Mouse (Mus musculus) midbrain, postnatal 0 days (tissue): ENCODE measurements around the gene Timd2. TPM values are rescaled to one million over a fixed set of nuclear protein-coding genes. Genes with fewer than 3 reads are reported as not detected.
"Not testable (repeated sequence)": the region's sequence is repeated elsewhere in the genome, so short reads cannot be mapped to it uniquely, and the experiment has no call there.

Experiments used
- ATAC-seq: fragments of 200-750 bp; cut with Nextera tagmentation; 2 replicates; pipeline ENCODE4 v1.8.0; 2017; ENCODE audit warnings: moderate number of reproducible peaks, mild to moderate bottlenecking, moderate TSS enrichment, moderate library complexity; ENCODE audit not compliant: low FRiP score
- DNase-seq: peaks from one replicate; pipeline ENCODE4 v3.0.0-alpha.2; 2015; ENCODE audit warnings: low spot score
- H3K27ac ChIP-seq: fragments of 300-500 bp; sonication (generic); 2 replicates; pipeline ENCODE4 v1.5.1; 2014; ENCODE audit warnings: low read depth, mild to moderate bottlenecking, low read length, mixed read lengths
- H3K27me3 ChIP-seq: fragments of 300-500 bp; sonication (generic); 2 replicates; pipeline ENCODE4 v1.6.1; 2014; ENCODE audit warnings: low read length, control low read depth, mixed read lengths; ENCODE audit not compliant: insufficient read depth
- H3K36me3 ChIP-seq: fragments of 300-500 bp; sonication (generic); 2 replicates; pipeline ENCODE4 v1.6.1; 2014; ENCODE audit warnings: low read length, control low read depth, mixed read lengths; ENCODE audit not compliant: insufficient read depth
- H3K4me1 ChIP-seq: fragments of 300-500 bp; sonication (generic); 2 replicates; pipeline ENCODE4 v1.6.1; 2014; ENCODE audit warnings: mild to moderate bottlenecking, control low read depth, antibody characterized with exemption, low read length, mixed read lengths; ENCODE audit not compliant: insufficient read depth
- H3K4me2 ChIP-seq: fragments of 300-500 bp; sonication (generic); 2 replicates; pipeline ENCODE4 v1.6.1; 2014; ENCODE audit warnings: low read depth, mild to moderate bottlenecking, low read length, mixed read lengths; ENCODE audit not compliant: poor library complexity, severe bottlenecking
- H3K4me3 ChIP-seq: fragments of 300-500 bp; sonication (generic); 2 replicates; pipeline ENCODE4 v1.5.1; 2014; ENCODE audit warnings: low read depth, mild to moderate bottlenecking, low read length, moderate library complexity
- H3K9ac ChIP-seq: fragments of 300-500 bp; sonication (generic); replicated peaks from 2 replicates; pipeline ENCODE4 v1.6.1; 2014; ENCODE audit warnings: mild to moderate bottlenecking, low read length, moderate library complexity, mixed read lengths; ENCODE audit not compliant: poor library complexity, severe bottlenecking
- H3K9me3 ChIP-seq: fragments of 300-500 bp; sonication (generic); 2 replicates; pipeline ENCODE4 v1.6.1; 2016; ENCODE audit warnings: low read length, control low read depth
- CTCF ChIP-seq: IDR thresholded peaks from 2 replicates; pipeline ENCODE4 v1.5.1; 2016; ENCODE audit warnings: antibody characterized with exemption, mild to moderate bottlenecking
- WGBS: fragments of 180-500 bp; shearing (Covaris S2); extraction: QIAGEN DNeasy Blood & Tissue Kit; methylation state at CpG from one replicate; pipeline ENCODE4 v1.1.7; 2014; 5-methylcytosine and 5-hydroxymethylcytosine counted together
- polyA plus RNA-seq: library from polyadenylated mRNA; unstranded; fragments of >200 nt; fragmentation: Nextera tagmentation; extraction: Ambion mirVana; gene quantifications from 2 replicates; pipeline ENCODE4 v1.2.1, GENCODE M21; 2015
- total RNA-seq: library from RNA; depleted of rRNA; stranded (reverse); fragments of >200 nt; gene quantifications from 2 replicates; pipeline ENCODE4 v1.2.3, GENCODE M21; 2014; rRNA removed

Gene Timd2
- not detected in 2 replicates for total RNA-seq
- polyA plus RNA-seq: 0.16 TPM in 1 of 2 replicates, not detected in the other

- 81% methylated on average over 6 of the region's 6 CpGs for WGBS
- H3K27ac ChIP-seq: no peak within 1 kb of the TSS
- no peak within 1 kb of the TSS for H3K4me3 ChIP-seq
- H3K4me2 ChIP-seq: no peak within 1 kb of the TSS
- no peak for TF ChIP-seq CTCF
- no peaks in the 10 kb centered on the region for H3K9me3 ChIP-seq
- H3K4me1 ChIP-seq: no peaks in the 10 kb centered on the region
- ATAC-seq: no peak
- no peak for DNase-seq
- no peak within 1 kb of the TSS for H3K9ac ChIP-seq
- no peaks in the 10 kb centered on the region for H3K36me3 ChIP-seq
- H3K27me3 ChIP-seq: no peaks in the 10 kb centered on the region
Measured at GRCm38 (mm10) chr11:46706664-46707356, at the start of gene Timd2. TSS of gene Timd2 (minus strand) at chr11:46707061.

GRCm38 (mm10) chr11:46755714-46756113 is 48.9 kb upstream of the Timd2 start:
- H3K4me2 ChIP-seq, H3K9ac ChIP-seq, DNase-seq, H3K36me3 ChIP-seq, H3K9me3 ChIP-seq, ATAC-seq, H3K27ac ChIP-seq, H3K4me3 ChIP-seq, H3K4me1 ChIP-seq, H3K27me3 ChIP-seq: not testable (repeated sequence)
- WGBS: 83% methylated on average over 6 of the region's 6 CpGs

GRCm38 (mm10) chr11:46754669-46755068 is 47.8 kb upstream of the Timd2 start:
- Histone ChIP-seq H3K4me1 (no peaks in the 10 kb centered on the region), H3K27me3 (no peaks in the 10 kb centered on the region), H3K27ac (no peak overlapping the region), H3K9ac (no peak overlapping the region), H3K9me3 (no peaks in the 10 kb centered on the region), H3K36me3 (no peaks in the 10 kb centered on the region), H3K4me3 (no peak overlapping the region), H3K4me2 (no peak overlapping the region)
- DNase-seq (no peak), ATAC-seq (no peak)
- 59% methylated on average over 4 of the region's 4 CpGs for WGBS
- no peak for TF ChIP-seq CTCF

GRCm38 (mm10) chr11:46753662-46754061 is 46.8 kb upstream of the Timd2 start:
- Histone ChIP-seq H3K27me3 (no peaks in the 10 kb centered on the region), H3K4me3 (no peak overlapping the region), H3K4me2 (no peak overlapping the region), H3K4me1 (no peaks in the 10 kb centered on the region), H3K9me3 (no peaks in the 10 kb centered on the region), H3K27ac (no peak overlapping the region), H3K36me3 (no peaks in the 10 kb centered on the region), H3K9ac (no peak overlapping the region)
- ATAC-seq: no peak
- TF ChIP-seq CTCF: no peak
- WGBS: 74% methylated on average over 2 of the region's 2 CpGs
- DNase-seq: no peak

- no peaks in the 10 kb centered on the region for H3K9me3 ChIP-seq
- no peaks in the 10 kb centered on the region for H3K36me3 ChIP-seq
- no peak overlapping the region for H3K9ac ChIP-seq
- no peak overlapping the region for H3K27ac ChIP-seq
- TF ChIP-seq CTCF: no peak
- H3K27me3 ChIP-seq: no peaks in the 10 kb centered on the region
- no peak overlapping the region for H3K4me3 ChIP-seq
- DNase-seq (no peak), ATAC-seq (no peak)
- no peaks in the 10 kb centered on the region for H3K4me1 ChIP-seq
- H3K4me2 ChIP-seq: no peak overlapping the region
- WGBS: 51% methylated on average over 2 of the region's 2 CpGs
Measured at GRCm38 (mm10) chr11:46747996-46748395, 41.1 kb upstream of the Timd2 start.

GRCm38 (mm10) chr11:46741716-46742115 is 34.9 kb upstream of the Timd2 start:
- Histone ChIP-seq H3K27ac (no peak overlapping the region), H3K4me2 (no peak overlapping the region), H3K9ac (no peak overlapping the region), H3K36me3 (no peaks in the 10 kb centered on the region), H3K9me3 (no peaks in the 10 kb centered on the region), H3K27me3 (no peaks in the 10 kb centered on the region), H3K4me1 (no peaks in the 10 kb centered on the region), H3K4me3 (no peak overlapping the region)
- DNase-seq: no peak
- no peak for TF ChIP-seq CTCF
- WGBS: 79% methylated on average over 3 of the region's 3 CpGs
- ATAC-seq: no peak
